Mouse (Mus musculus) megakaryocyte, embryonic 14.5 days (primary cell): ENCODE measurements around the gene Nos1ap. TPM values are rescaled to one million over a fixed set of nuclear protein-coding genes. Genes with fewer than 3 reads are reported as not detected.

Experiments used
- H3K27me3 ChIP-seq: replicated peaks from 2 replicates; pipeline ENCODE3; 2012; ENCODE audit warnings: inconsistent platforms
- H3K36me3 ChIP-seq: replicated peaks from 2 replicates; pipeline ENCODE3; 2012; ENCODE audit warnings: low read length, inconsistent platforms, mixed read lengths
- H3K4me1 ChIP-seq: 2 replicates; pipeline ENCODE4 v1.6.1; 2012; ENCODE audit warnings: inconsistent platforms
- H3K4me3 ChIP-seq: replicated peaks from 2 replicates; pipeline ENCODE3; 2012; ENCODE audit warnings: moderate library complexity, mild to moderate bottlenecking, inconsistent platforms
- H3K9me3 ChIP-seq: 2 replicates; pipeline ENCODE4 v1.6.1; 2012; ENCODE audit warnings: inconsistent platforms
- FLI1 ChIP-seq: IDR thresholded peaks from 2 replicates; pipeline ENCODE4 v1.6.1; 2012; ENCODE audit warnings: low read length, inconsistent platforms, mixed read lengths
- GATA1 ChIP-seq: IDR thresholded peaks from 3 replicates; pipeline ENCODE4 v1.6.1; 2012; ENCODE audit warnings: mixed read lengths, low read length, inconsistent platforms, borderline replicate concordance
- polyA plus RNA-seq: library from polyadenylated mRNA; stranded (reverse); fragments of >175 nt; gene quantifications from 2 replicates; pipeline ENCODE4 v1.2.3, GENCODE M21; 2012; ENCODE audit warnings: low replicate concordance; ENCODE audit not compliant: insufficient read depth

Gene Nos1ap
- polyA plus RNA-seq, 1 experiment, result 9.9 TPM

DNA sequence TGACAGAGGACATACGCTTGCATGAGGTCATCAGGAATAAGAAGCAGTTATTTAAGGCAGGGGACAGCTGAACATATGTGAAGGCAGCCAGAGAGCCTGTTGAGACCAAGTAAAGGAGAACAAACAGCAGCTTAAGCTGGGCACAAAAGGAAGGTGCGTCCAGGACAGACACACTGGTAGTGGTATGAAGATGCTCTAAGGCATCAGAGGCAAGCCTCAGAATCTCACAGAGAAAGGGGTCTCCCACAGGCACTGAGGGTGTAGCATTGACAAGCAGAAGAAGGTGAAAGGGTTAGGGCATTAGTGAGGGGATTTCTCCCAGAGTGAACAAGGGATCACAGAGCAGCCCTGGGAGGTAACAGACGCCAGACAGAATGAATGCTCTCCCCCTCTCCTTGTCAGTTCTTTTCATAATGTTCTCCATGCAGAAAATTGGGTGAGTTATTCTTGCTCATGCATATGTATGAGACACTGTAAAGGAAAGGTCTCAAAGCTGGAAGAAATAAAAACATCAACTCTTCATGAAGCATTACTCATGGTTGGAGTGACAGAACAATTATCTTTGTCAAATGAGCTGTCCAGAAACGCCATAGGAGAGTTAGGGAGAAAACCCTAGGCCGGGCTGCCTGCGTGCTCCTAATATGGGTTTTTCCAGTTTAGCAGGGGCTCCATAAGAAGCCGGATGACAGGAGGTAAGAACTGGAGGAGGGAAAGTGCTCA, 222.5 kb downstream of the Nos1ap start:
- Histone ChIP-seq H3K4me1 (peaks cover 22% of the 10 kb centered on the region), H3K4me3 (no peak overlapping the region), H3K9me3 (no peaks in the 10 kb centered on the region), H3K27me3 (no peaks in the 10 kb centered on the region), H3K36me3 (peaks cover 27% of the 10 kb centered on the region)
- TF ChIP-seq GATA1 (no peak), FLI1 (no peak)

DNA sequence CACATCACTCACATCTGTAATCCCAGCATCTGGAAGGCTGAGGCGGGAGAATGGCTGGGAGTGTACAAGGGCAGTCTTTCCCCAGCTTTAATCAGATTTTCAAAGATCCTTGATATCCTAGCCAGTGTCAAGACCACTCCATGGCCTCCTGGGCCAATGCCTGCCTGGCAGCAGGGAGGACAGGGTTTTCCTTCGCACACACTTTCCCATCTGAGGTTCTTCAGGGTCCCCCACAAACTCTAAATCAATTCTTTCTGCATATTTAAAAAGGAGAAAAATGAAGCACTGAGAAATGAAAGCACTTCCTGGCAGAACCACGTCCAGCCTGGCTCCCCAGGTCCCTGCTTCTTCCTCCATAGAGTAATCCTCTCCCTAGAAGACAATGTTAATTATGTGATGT, 225.9 kb downstream of the Nos1ap start:
- Histone ChIP-seq H3K4me3 (no peak overlapping the region), H3K9me3 (no peaks in the 10 kb centered on the region)
- no peak for TF ChIP-seq FLI1
- no peak for TF ChIP-seq GATA1

DNA sequence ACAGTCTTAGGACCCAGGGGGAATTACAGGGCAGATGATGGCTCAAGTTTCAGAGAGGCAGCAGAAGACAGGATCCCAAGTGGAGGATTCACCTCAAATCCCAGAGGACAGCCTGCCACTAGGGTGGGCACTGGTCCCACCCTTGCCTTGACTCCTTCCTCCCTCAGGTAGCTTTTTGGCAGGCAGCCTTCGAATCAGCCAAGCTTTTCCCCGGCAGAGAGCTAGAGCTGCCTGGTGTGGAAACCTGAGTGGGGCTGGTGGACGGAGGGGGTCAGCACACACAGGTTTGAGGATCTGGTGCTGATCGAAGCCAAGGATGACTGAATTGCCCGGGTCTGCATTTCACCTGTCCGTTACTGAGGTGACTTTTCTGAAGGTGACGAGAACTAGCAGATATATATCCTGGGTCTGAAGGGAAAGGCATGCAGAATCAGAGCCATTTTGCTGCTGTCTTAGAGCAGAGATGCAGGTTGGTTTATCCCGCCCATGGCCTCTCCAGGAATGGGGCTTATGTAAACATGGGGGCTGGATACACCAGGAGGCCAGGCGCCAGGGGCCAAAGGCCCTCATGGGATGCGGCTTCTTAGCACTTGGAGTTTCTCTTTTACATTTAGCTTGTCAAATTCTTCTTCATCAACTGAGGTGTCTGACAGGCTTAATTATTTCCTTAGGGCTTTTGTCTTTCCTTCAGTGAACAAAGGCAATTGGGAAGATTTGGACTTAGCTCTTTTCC, 229.3 kb downstream of the Nos1ap start:
- TF ChIP-seq GATA1 (no peak), FLI1 (no peak)
- H3K4me1 ChIP-seq, result peaks cover 56% of the 10 kb centered on the region
- H3K27me3 ChIP-seq, result no peaks in the 10 kb centered on the region
- H3K9me3 ChIP-seq, result no peaks in the 10 kb centered on the region
- H3K36me3 ChIP-seq, result peaks cover 5% of the 10 kb centered on the region
- no peak overlapping the region for H3K4me3 ChIP-seq

More for the DNA sequence above, 225.9 kb downstream of the Nos1ap start:
- H3K4me1 ChIP-seq, result peaks cover 39% of the 10 kb centered on the region
- H3K36me3 ChIP-seq, result peaks cover 23% of the 10 kb centered on the region
- no peaks in the 10 kb centered on the region for H3K27me3 ChIP-seq

DNA sequence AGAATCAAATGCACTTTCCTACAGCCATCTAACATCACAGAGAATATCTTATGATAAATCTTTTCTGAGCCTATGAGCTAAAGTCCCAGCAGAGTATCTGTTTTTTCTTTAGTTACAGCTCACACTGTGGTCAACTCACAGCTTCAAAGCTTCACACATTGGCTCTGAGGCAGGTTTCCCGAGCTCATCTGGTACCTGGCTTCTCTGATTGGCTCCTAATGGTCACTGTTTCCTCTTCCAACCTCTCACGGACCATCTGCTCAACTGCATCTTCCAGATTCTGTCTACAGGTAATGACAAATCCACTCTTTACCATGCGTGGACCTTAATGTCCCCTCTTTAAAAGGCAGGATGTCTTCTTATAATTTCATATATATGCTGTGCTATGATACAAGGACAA, 236.3 kb downstream of the Nos1ap start:
- Histone ChIP-seq H3K4me1 (peaks cover 50% of the 10 kb centered on the region), H3K9me3 (no peaks in the 10 kb centered on the region), H3K27me3 (no peaks in the 10 kb centered on the region), H3K36me3 (peaks cover 18% of the 10 kb centered on the region), H3K4me3 (no peak overlapping the region)
- TF ChIP-seq GATA1 (no peak), FLI1 (no peak)

DNA sequence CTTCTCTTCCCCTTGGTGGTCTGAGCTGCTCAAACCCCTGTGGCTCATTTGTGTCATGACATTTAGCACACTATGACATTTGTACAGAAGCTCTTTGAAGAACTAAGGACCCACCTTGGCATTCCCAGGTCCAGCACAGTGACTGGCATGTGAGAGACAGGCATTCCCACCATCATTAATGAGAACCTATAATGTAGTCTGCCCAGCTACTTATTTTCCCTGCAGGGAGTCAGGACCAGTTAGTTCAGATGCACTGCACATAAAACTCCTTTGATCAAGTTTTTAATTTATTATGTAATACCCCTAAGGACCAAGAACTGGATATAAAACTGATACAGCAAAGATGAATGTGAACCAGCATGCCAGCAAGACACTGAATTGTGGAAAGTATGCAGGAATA, 238.6 kb downstream of the Nos1ap start:
- no peak overlapping the region for H3K4me3 ChIP-seq
- peaks cover 22% of the 10 kb centered on the region for H3K36me3 ChIP-seq
- no peaks in the 10 kb centered on the region for H3K9me3 ChIP-seq
- peaks cover 42% of the 10 kb centered on the region for H3K4me1 ChIP-seq
- TF ChIP-seq GATA1, result no peak
- TF ChIP-seq FLI1, result no peak
- no peaks in the 10 kb centered on the region for H3K27me3 ChIP-seq

DNA sequence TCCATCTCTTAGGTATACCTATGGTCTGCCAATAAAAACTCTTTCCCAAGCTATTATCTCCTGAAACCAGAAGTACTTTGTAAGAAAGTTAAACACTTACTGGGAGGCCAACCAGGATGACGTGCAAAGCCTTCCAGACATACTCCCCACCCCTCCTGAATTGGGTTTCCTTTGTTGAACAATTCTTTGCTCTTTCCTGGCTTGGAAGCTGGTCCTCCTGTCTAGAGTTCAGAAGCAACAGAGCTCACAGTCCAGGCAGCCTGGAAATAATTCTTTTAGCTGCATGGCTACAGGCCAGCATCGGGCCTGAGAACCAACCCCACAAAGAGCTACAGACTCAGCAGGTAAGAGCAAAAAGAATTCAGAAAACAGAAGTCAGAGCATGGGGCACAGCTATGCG, 243.4 kb downstream of the Nos1ap start:
- no peak for TF ChIP-seq GATA1
- TF ChIP-seq FLI1, result no peak
- Histone ChIP-seq H3K9me3 (no peaks in the 10 kb centered on the region), H3K4me1 (peaks cover 34% of the 10 kb centered on the region), H3K36me3 (peaks cover 46% of the 10 kb centered on the region), H3K27me3 (no peaks in the 10 kb centered on the region), H3K4me3 (no peak overlapping the region)

DNA sequence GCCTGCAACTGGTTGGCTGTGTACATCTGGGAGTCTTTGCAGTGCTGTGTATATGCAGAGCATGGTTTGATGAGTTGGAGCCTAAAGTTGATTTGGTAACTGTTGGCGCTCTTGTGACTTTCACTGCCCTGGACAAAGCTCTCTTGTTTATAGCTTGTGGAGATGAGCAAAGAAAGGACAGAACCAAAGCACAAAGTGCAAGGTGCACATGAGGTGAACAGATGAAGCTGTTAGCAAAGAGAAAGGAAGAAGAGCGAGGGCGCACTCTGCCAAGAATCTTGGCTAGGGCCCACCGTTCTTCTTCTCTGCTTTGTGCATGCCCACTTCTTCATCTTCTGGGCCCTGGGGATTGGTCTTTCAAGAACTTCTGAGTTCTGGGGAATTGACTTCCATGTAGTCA, 245.8 kb downstream of the Nos1ap start:
- Histone ChIP-seq H3K36me3 (peaks cover 46% of the 10 kb centered on the region), H3K9me3 (no peaks in the 10 kb centered on the region), H3K4me1 (peaks cover 22% of the 10 kb centered on the region), H3K4me3 (no peak overlapping the region), H3K27me3 (no peaks in the 10 kb centered on the region)
- no peak for TF ChIP-seq FLI1
- no peak for TF ChIP-seq GATA1

DNA sequence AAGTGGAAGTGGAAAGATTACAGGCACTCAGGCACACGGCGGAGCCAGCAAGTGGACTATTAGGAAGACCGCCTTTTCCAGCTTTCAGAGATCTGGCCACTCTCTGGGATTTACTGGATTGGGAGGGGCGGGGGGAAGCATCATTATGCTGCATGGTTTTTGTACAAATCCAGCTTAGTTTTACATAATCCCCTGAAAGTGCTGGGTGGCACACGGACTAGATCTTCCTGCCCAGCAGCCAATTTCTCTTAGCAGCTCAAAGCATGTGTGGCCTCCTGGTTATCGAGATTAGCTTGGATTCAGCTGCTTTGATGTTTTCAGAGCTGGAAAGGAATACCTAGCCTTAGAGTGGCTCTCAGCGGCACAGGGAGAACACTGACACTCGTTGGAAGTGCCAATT, 246.6 kb downstream of the Nos1ap start:
- Histone ChIP-seq H3K36me3 (peaks cover 50% of the 10 kb centered on the region), H3K9me3 (no peaks in the 10 kb centered on the region), H3K4me3 (no peak overlapping the region), H3K4me1 (peaks cover 18% of the 10 kb centered on the region), H3K27me3 (no peaks in the 10 kb centered on the region)
- TF ChIP-seq GATA1 (no peak), FLI1 (no peak)

DNA sequence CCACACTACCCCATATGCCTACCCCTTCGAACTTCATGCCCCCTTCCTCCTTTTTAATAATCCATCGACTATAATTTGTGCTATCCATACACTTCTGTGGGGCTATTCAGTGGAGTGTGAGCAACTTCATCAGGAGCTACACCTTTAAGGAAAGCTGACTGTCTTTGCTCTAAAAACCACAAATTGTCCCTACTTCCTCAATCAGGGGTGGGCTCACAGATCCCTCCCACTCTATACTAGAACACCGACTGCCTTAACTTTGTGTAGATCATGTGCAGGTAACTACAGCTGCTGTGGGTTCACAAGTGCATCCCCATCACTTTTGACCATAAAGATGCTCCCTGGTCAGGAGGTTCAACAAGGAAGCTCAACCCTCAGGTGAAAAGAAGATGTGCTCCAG, 249.7 kb downstream of the Nos1ap start:
- Histone ChIP-seq H3K4me3 (no peak overlapping the region), H3K36me3 (peaks cover 55% of the 10 kb centered on the region), H3K4me1 (peaks cover 3% of the 10 kb centered on the region; the same call in 1 of the 2 replicates), H3K27me3 (no peaks in the 10 kb centered on the region), H3K9me3 (no peaks in the 10 kb centered on the region)
- TF ChIP-seq FLI1 (no peak), GATA1 (no peak)

DNA sequence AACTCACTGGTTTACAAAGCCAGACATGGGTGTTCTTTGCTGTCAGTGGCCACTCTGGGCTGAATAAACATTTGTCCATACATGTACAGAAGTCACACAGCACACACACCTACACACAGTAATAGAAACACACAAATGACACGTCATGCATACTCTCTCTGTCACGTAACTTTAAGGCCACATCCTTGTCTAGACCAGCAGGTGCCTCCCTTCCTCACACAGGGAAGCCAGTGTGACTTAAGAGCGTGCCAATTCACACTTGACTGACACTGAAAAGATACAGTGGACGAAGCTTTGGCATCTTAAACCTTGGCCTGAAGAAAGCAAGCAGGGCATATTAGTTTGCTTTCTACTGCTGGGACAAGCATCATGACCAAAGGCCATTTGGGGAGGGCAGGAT, 256.9 kb downstream of the Nos1ap start:
- TF ChIP-seq GATA1, result no peak
- TF ChIP-seq FLI1, result no peak
- H3K4me3 ChIP-seq, result no peak overlapping the region
- no peaks in the 10 kb centered on the region for H3K9me3 ChIP-seq
- H3K4me1 ChIP-seq, result no peaks in the 10 kb centered on the region
- H3K36me3 ChIP-seq, result peaks cover 66% of the 10 kb centered on the region
- no peaks in the 10 kb centered on the region for H3K27me3 ChIP-seq
